Mouse (Mus musculus) retina, embryonic 14.5 days (tissue): ENCODE data around the gene Pmepa1.

ENCODE experiments used
- DNase-seq: peaks from one replicate; pipeline ENCODE4 v3.0.0-alpha.2; 2015; ENCODE audit warnings: low spot score

Gene Pmepa1

DNA sequence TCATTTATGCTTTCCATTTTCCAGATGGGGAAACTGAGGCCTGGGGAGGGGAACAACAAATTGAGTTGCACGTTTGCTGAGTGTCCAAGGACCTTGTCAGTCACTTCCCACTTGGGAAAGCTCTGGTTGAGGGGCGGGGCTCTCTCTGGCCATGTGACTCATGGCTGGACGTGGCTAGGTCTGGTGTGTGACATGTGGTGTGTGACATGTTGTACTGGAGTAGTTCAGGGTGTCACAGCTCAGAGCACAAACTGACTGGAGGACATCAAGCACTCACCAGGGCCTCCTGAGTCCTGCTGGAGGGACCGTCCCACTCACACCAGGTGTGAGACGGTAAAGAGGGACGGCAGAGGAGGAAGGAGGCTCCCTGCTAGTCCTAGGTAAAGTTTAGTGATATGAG, 91.1 kb downstream of the Pmepa1 start:
- DNase-seq: no peak

DNA sequence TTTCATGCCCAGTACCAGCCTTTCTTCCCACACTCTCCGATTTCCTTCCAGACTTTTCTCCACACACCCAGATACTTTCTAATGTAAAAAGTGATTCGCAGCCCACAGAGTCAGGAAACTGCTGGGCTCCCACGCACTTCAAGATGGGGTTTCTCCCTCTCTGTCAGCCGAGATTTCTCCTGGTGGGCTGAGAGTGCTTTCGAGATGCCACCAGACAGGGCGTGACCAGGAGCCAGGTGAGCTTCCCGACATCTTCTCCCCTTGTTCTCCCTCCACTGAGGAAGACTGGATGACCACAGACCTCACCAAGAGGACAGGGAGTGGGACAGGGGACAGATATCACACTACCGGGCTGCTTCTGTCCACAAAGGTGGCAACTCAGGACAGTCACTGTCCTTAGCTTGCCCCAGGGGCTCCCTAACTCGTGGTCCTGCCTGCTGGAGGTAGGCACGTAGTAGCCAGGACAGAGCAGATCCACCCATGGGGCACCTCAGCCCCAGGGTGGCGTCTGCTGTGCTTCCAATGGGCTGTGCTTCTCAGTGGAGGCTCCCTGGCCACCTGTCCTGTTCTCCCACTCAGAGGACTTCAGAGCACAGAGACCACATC, 91.8 kb downstream of the Pmepa1 start:
- no peak for DNase-seq

GRCm38 (mm10) chr2:173183836-173184460, 92.4 kb downstream of the Pmepa1 start:
- DNase-seq: peak; percentile 87

- DNase-seq: no peak
Measured at GRCm38 (mm10) chr2:173183311-173183710, 93.0 kb downstream of the Pmepa1 start.

GRCm38 (mm10) chr2:173182796-173183195, 93.5 kb downstream of the Pmepa1 start:
- no peak for DNase-seq

GRCm38 (mm10) chr2:173181901-173182300, 94.4 kb downstream of the Pmepa1 start:
- DNase-seq: no peak

DNA sequence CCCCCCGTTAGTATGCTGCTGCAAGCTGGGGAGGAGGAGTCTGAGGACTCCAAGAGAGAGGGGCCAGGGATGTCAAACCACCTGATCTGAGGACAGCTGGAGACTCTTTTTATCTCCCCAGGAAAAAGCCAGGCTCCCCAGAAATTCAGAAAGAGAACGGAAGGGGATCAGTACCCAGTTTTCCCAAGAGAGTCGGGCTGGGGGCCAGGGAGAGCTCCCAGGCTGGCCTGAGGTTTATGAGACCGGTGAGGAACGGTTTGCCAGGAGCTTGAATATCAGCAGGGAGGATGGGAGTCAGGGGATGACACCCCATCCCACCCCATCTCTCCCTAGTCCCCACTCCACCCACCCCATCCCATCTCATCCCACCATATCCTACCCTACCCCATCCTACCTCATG, 94.8 kb downstream of the Pmepa1 start:
- DNase-seq: no peak

- DNase-seq: no peak
Measured at GRCm38 (mm10) chr2:173180721-173181388, 95.5 kb downstream of the Pmepa1 start.

DNA sequence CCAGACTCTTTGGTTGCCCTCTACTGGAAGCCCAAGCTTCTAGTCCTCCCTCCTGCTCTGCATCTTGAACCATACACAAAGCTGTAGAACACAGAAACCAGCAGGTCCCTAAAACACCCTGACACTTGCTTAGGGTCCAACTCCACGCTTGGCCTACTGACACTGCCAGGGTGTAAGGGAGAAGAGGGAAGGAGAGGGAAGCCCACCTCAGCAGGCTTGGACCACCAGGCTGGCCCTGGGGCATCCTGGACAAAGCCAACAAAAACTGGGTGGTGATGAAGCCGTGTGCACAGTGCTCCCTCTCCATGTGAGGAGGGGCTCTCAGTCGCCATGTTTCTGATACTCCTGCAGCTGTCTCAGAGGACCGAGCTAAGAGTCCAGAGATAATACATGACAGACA, 96.3 kb downstream of the Pmepa1 start:
- DNase-seq: no peak

DNA sequence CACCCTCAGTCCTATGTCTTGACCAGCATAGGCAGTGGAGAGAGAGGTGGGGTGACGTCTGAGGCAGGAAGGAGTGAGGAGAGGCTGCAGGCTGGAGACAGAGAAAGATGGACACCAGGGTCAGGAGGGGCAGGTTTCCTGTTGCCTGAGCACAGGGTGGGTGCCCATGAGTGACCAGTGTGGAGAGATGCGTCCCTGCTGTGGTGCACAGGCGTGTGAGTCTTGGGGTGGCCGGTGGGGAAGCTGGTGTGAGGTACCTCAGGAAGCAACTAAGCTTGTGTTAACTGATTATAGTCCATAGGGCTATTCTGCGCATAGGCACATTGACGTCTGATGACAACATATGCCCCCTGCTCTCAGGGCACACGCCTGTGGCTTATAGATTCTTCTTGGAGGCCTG, 97.3 kb downstream of the Pmepa1 start:
- no peak for DNase-seq

DNA sequence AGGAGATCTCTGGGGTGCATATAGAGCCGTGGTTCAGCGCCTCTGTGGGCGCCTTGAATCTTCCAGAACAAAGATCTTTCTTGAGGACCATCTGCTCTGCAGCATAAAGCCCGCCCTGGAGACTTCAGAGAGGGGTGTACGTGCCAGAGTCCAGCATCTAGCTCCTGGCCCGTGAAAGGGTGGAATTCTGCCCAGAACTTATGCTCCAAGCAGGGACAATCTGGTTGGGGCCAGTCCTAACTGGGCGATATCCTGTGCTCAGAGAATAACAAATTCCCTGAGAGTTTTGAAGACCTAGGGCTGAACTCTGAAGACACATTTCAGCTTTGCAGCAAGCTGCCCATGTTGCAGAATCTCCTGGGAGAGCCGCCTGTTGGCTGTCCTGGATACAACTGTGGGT, 98.4 kb downstream of the Pmepa1 start:
- DNase-seq: no peak

DNA sequence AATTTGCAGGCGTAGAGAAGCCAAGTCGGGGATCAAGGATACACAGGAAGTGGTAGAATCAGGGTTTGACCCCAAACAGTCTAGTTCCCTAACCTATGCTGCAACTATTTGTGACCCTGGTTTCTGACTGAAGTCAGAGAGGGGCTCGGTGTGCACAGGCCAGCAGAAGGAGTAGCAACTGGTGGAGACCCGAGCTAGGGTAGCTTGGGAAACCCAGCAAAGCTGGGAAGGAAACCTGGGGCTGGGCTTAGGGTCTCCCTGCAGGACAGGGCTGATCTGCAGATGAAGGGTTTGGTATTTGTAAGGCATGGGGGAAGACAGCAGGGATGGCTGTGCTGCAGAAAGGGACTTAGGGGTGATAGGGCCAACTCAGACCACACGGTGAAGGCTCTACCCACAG, 98.9 kb downstream of the Pmepa1 start:
- no peak for DNase-seq

GRCm38 (mm10) chr2:173175703-173176102, 100.6 kb downstream of the Pmepa1 start:
- DNase-seq: no peak

- DNase-seq: no peak
Measured at GRCm38 (mm10) chr2:173174569-173174968, 101.8 kb downstream of the Pmepa1 start.
